Mouse (Mus musculus): ENCODE measurements around the gene Sec24d.
A peak's percentile ranks its signal among the peaks of the same experiment; 100 is the strongest.
"Not testable (repeated sequence)": the region's sequence is repeated elsewhere in the genome, so short reads cannot be mapped to it uniquely, and the experiment has no call there.

The Sec24d gene

GRCm38 (mm10) chr3:123337853-123338252, 70.6 kb downstream of the Sec24d start:
- DNase-seq (ENCODE audit: low read depth, low spot score): no peak

- DNase-seq (ENCODE audit: low read depth, low spot score): no peak
Measured at GRCm38 (mm10) chr3:123338666-123339195, 71.5 kb downstream of the Sec24d start.

GRCm38 (mm10) chr3:123341049-123341448, 73.8 kb downstream of the Sec24d start:
- DNase-seq (ENCODE audit: low read depth, low spot score): no peak

GRCm38 (mm10) chr3:123343690-123344089, 76.4 kb downstream of the Sec24d start:
- no peak for DNase-seq (ENCODE audit: low read depth, low spot score)

- no peak for DNase-seq (ENCODE audit: low read depth, low spot score)
Measured at GRCm38 (mm10) chr3:123348080-123348802, 81.0 kb downstream of the Sec24d start.

GRCm38 (mm10) chr3:123350602-123351001, 83.3 kb downstream of the Sec24d start:
- no peak for DNase-seq (ENCODE audit: low read depth, low spot score)

- DNase-seq (ENCODE audit: low read depth, low spot score): no peak
Measured at GRCm38 (mm10) chr3:123351519-123351918, 84.3 kb downstream of the Sec24d start.

GRCm38 (mm10) chr3:123353183-123353582, 85.9 kb downstream of the Sec24d start:
- peak; percentile 71 for DNase-seq (ENCODE audit: low read depth, low spot score)

GRCm38 (mm10) chr3:123353661-123354060, 86.4 kb downstream of the Sec24d start:
- DNase-seq (ENCODE audit: low read depth, low spot score): no peak

- DNase-seq (ENCODE audit: low read depth, low spot score): no peak
Measured at GRCm38 (mm10) chr3:123354388-123354787, 87.1 kb downstream of the Sec24d start.

GRCm38 (mm10) chr3:123356377-123356991, 89.2 kb downstream of the Sec24d start:
- DNase-seq (ENCODE audit: low read depth, low spot score): no peak

- DNase-seq (ENCODE audit: low read depth, low spot score): not testable (repeated sequence)
Measured at GRCm38 (mm10) chr3:123366820-123367219, 99.6 kb downstream of the Sec24d start.

GRCm38 (mm10) chr3:123369161-123369560, 101.9 kb downstream of the Sec24d start:
- no peak for DNase-seq (ENCODE audit: low read depth, low spot score)

GRCm38 (mm10) chr3:123370927-123371326, 103.7 kb downstream of the Sec24d start:
- no peak for DNase-seq (ENCODE audit: low read depth, low spot score)

- DNase-seq (ENCODE audit: low read depth, low spot score): peak; percentile 78
Measured at GRCm38 (mm10) chr3:123371766-123372535, 104.7 kb downstream of the Sec24d start.

GRCm38 (mm10) chr3:123376562-123376961, 109.3 kb downstream of the Sec24d start:
- no peak for DNase-seq (ENCODE audit: low read depth, low spot score)

GRCm38 (mm10) chr3:123384435-123384834, 117.2 kb downstream of the Sec24d start:
- DNase-seq (ENCODE audit: low read depth, low spot score): no peak

- DNase-seq (ENCODE audit: low read depth, low spot score): no peak
Measured at GRCm38 (mm10) chr3:123385118-123385485, 117.8 kb downstream of the Sec24d start.

- DNase-seq (ENCODE audit: low read depth, low spot score): peak; percentile 98
Measured at GRCm38 (mm10) chr3:123385486-123386156, 118.4 kb downstream of the Sec24d start, which contains the start of gene Mettl14. Gene Mettl14, minus strand, starts transcription at chr3:123386108.

- DNase-seq (ENCODE audit: low read depth, low spot score): not testable (repeated sequence)
Measured at GRCm38 (mm10) chr3:123386157-123386780, 119.0 kb downstream of the Sec24d start.

GRCm38 (mm10) chr3:123391180-123391579, 123.9 kb downstream of the Sec24d start:
- no peak for DNase-seq (ENCODE audit: low read depth, low spot score)

All from mesoderm, embryonic 11.5 days (tissue).